In genomic region chr7:120969221-120969620, GRCm38 (mm10) we compare ENCODE assay signal across 24 mouse cellular contexts. TPM values are rescaled to one million over a fixed set of nuclear protein-coding genes. Genes with fewer than 3 reads are reported as not detected.
DNase-seq lines count a peak whose midpoint lies in the region; ATAC-seq and TF ChIP-seq lines count a peak whose summit lies in the region.
"Had no signal": no experiment of that assay in that cellular context is flagged by ENCODE, and none has a peak within 500 bp of the region (broad histone marks: within the 10 kb centered on the region; RNA-seq: fewer than 3 reads in every experiment).

No protein-coding gene starts in this region.

- TF ChIP-seq CTCF in stomach, postnatal 0 days (IDR thresholded peaks at IDR 0.05; ENCODE audit: low read depth): no peak

- ATAC-seq in heart, embryonic 11.5 days (replicated peaks; ENCODE audit: insufficient number of reproducible peaks, low FRiP score, low TSS enrichment): peak; percentile 81
- ATAC-seq in stomach, embryonic 15.5 days (ENCODE audit: insufficient read depth, low FRiP score, low read depth): peak; percentile 89; the same call in 1 of the 2 replicates
- ATAC-seq in stomach, postnatal 0 days (ENCODE audit: low FRiP score, low TSS enrichment): no peak
- peak; percentile 98 for ATAC-seq in liver, embryonic 15.5 days (ENCODE audit: insufficient read depth)
- ATAC-seq: CD4-positive, CD25-positive, alpha-beta regulatory T cell, adult 4 months; hindbrain, embryonic 16.5 days; midbrain, embryonic 13.5 days had no signal

- H3K36me3 ChIP-seq in heart, embryonic 11.5 days (ENCODE audit: control insufficient read depth, insufficient read depth, low read length): no peaks in the 10 kb centered on the region
- no peaks in the 10 kb centered on the region for H3K36me3 ChIP-seq in stomach, embryonic 15.5 days
- no peaks in the 10 kb centered on the region; the same call in 1 of the 2 replicates for H3K36me3 ChIP-seq in stomach, postnatal 0 days (ENCODE audit: control insufficient read depth, insufficient read depth, low read length)
- H3K36me3 ChIP-seq in liver, embryonic 15.5 days (replicated peaks): peaks cover 65% of the 10 kb centered on the region

- no peak overlapping the region for H3K27ac ChIP-seq in heart, embryonic 11.5 days (ENCODE audit: low read depth, low read length)
- no peak overlapping the region for H3K27ac ChIP-seq in stomach, embryonic 15.5 days
- no peak overlapping the region for H3K27ac ChIP-seq in stomach, postnatal 0 days (replicated peaks)
- peak overlapping the region; percentile 90 for H3K27ac ChIP-seq in liver, embryonic 15.5 days (replicated peaks)
- H3K27ac ChIP-seq: embryonic facial prominence, embryonic 12.5 days; forebrain, embryonic 10.5 days; macrophage; midbrain, embryonic 13.5 days; neural tube, embryonic 15.5 days had no signal

- H3K4me2 ChIP-seq in heart, embryonic 11.5 days: peak overlapping the region; percentile 40; the same call in 1 of the 2 replicates
- H3K4me2 ChIP-seq in stomach, embryonic 15.5 days: no peak overlapping the region
- no peak overlapping the region for H3K4me2 ChIP-seq in stomach, postnatal 0 days (replicated peaks; ENCODE audit: low read depth)
- H3K4me2 ChIP-seq in liver, embryonic 15.5 days: peak overlapping the region; percentile 66
- H3K4me2 ChIP-seq: embryonic facial prominence, embryonic 12.5 days; midbrain, embryonic 13.5 days; neural tube, embryonic 15.5 days had no signal

- intact Hi-C loops in left cerebral cortex, postnatal 14 days (cut with DNase I): no loop called here

- DNase-seq in heart, adult 8-10 months (ENCODE audit: low spot score): no peak
- no peak for DNase-seq in stomach, postnatal 0 days (ENCODE audit: low spot score)
- no peak for DNase-seq in urinary bladder, postnatal 36 days (ENCODE audit: low spot score in 2 of 2)
- no peak for DNase-seq in left cerebral cortex, postnatal 14 days (ENCODE audit: low spot score in 2 of 2)
- DNase-seq in cerebellum, adult 11-12 months: no peak
- DNase-seq: adrenal gland, adult 8-10 months; cerebellum, adult 2 months; gastrocnemius, postnatal 25 days; heart, postnatal 4 days; kidney, adult 8-10 months; kidney, postnatal 4 days; layer of hippocampus, postnatal 36 days had no signal

- no peaks in the 10 kb centered on the region for H3K9me3 ChIP-seq in heart, embryonic 11.5 days (replicated peaks; ENCODE audit: control insufficient read depth, low read length)
- no peaks in the 10 kb centered on the region for H3K9me3 ChIP-seq in stomach, embryonic 15.5 days
- no peaks in the 10 kb centered on the region for H3K9me3 ChIP-seq in stomach, postnatal 0 days (ENCODE audit: control insufficient read depth, low read length)
- no peaks in the 10 kb centered on the region for H3K9me3 ChIP-seq in liver, embryonic 15.5 days (replicated peaks)
- H3K9me3 ChIP-seq: embryonic facial prominence, embryonic 12.5 days; forebrain, embryonic 10.5 days; midbrain, embryonic 13.5 days; neural tube, embryonic 15.5 days had no signal

- WGBS in heart, embryonic 11.5 days (ENCODE audit: insufficient replicate concordance): 67% methylated on average over 7 of the region's 7 CpGs
- 54% methylated on average over 7 of the region's 7 CpGs for WGBS in stomach, embryonic 15.5 days
- WGBS in stomach, postnatal 0 days: 57% methylated on average over 7 of the region's 7 CpGs
- 30% methylated on average over 7 of the region's 7 CpGs for WGBS in liver, embryonic 15.5 days (ENCODE audit: insufficient replicate concordance)

- no peak for TF ChIP-seq EP300 in stomach, postnatal 0 days (optimal IDR thresholded peaks at IDR 0.05)

- no peak overlapping the region for H3K9ac ChIP-seq in heart, embryonic 11.5 days (ENCODE audit: low read depth, low read length)
- no peak overlapping the region for H3K9ac ChIP-seq in stomach, embryonic 15.5 days
- H3K9ac ChIP-seq in stomach, postnatal 0 days (ENCODE audit: low read length): no peak overlapping the region
- peak overlapping the region; percentile 7; the same call in 1 of the 2 replicates for H3K9ac ChIP-seq in liver, embryonic 15.5 days
- H3K9ac ChIP-seq: embryonic facial prominence, embryonic 12.5 days; midbrain, embryonic 13.5 days; neural tube, embryonic 15.5 days had no signal

- no peaks in the 10 kb centered on the region for H3K27me3 ChIP-seq in heart, embryonic 11.5 days (ENCODE audit: control insufficient read depth, insufficient read depth, low read length)
- H3K27me3 ChIP-seq in stomach, embryonic 15.5 days (replicated peaks): no peaks in the 10 kb centered on the region
- no peaks in the 10 kb centered on the region for H3K27me3 ChIP-seq in stomach, postnatal 0 days (ENCODE audit: control insufficient read depth, insufficient read depth, low read length)
- H3K27me3 ChIP-seq in liver, embryonic 15.5 days: no peaks in the 10 kb centered on the region
- H3K27me3 ChIP-seq: embryonic facial prominence, embryonic 12.5 days; midbrain, embryonic 13.5 days; neural tube, embryonic 15.5 days had no signal

- no peak overlapping the region for H3K4me3 ChIP-seq in heart, embryonic 11.5 days (ENCODE audit: low read depth, low read length)
- H3K4me3 ChIP-seq in stomach, embryonic 15.5 days (replicated peaks): no peak overlapping the region
- H3K4me3 ChIP-seq in stomach, postnatal 0 days (ENCODE audit: low read depth, low read length): no peak overlapping the region
- peak overlapping the region; percentile 25 for H3K4me3 ChIP-seq in liver, embryonic 15.5 days (replicated peaks)
- H3K4me3 ChIP-seq: embryonic facial prominence, embryonic 12.5 days; forebrain, embryonic 10.5 days; midbrain, embryonic 13.5 days; myocyte; neural tube, embryonic 15.5 days had no signal

- H3K4me1 ChIP-seq in heart, embryonic 11.5 days (ENCODE audit: control insufficient read depth, insufficient read depth, low read length): peaks cover 13% of the 10 kb centered on the region
- no peaks in the 10 kb centered on the region for H3K4me1 ChIP-seq in stomach, embryonic 15.5 days
- no peaks in the 10 kb centered on the region for H3K4me1 ChIP-seq in stomach, postnatal 0 days (replicated peaks; ENCODE audit: control insufficient read depth, insufficient read depth)
- peaks cover 73% of the 10 kb centered on the region for H3K4me1 ChIP-seq in liver, embryonic 15.5 days (replicated peaks)
- H3K4me1 ChIP-seq: embryonic facial prominence, embryonic 12.5 days; forebrain, embryonic 10.5 days had no signal

RNA-seq across cellular contexts. Expression of gene Cdr2, which starts 12.9 kb away (rescaled TPM):
- 14.8 and 15.6 TPM in 2 replicates for polyA plus RNA-seq in heart, embryonic 11.5 days (2014; fragmentation: Nextera tagmentation; extraction: Ambion mirVana)
- 10 to 100 TPM in 1 of 4 experiments, 1 to 10 TPM in 3; 4.8 to 14.4 (median 7.2) TPM for total RNA-seq in heart, adult 8-10 months (2022)
- 11.8 and 14.0 TPM in 2 replicates for polyA plus RNA-seq in stomach, embryonic 15.5 days (2015; fragmentation: Nextera tagmentation; extraction: Ambion mirVana)
- polyA plus RNA-seq in stomach, postnatal 0 days (2015; fragmentation: Nextera tagmentation; extraction: Ambion mirVana): 5.0 and 5.6 TPM in 2 replicates
- 48.6 and 56.8 TPM in 2 replicates for polyA plus RNA-seq in liver, embryonic 15.5 days (2015; fragmentation: Nextera tagmentation; extraction: Ambion mirVana)
- total RNA-seq in left cerebral cortex, postnatal 14 days (2021): 1 to 10 TPM; 4.6 to 4.7 TPM

RNA-seq across cellular contexts. Expression of gene Mfsd13b, which starts 13.1 kb away (rescaled TPM):
- 0.19 and 0.59 TPM in 2 replicates for polyA plus RNA-seq in heart, embryonic 11.5 days (2014; fragmentation: Nextera tagmentation; extraction: Ambion mirVana)
- total RNA-seq in heart, adult 8-10 months (2022): not detected
- 0.39 and 0.50 TPM in 2 replicates for polyA plus RNA-seq in stomach, embryonic 15.5 days (2015; fragmentation: Nextera tagmentation; extraction: Ambion mirVana)
- polyA plus RNA-seq in stomach, postnatal 0 days (2015; fragmentation: Nextera tagmentation; extraction: Ambion mirVana): 0.19 and 0.34 TPM in 2 replicates
- 0.15 TPM in 1 of 2 replicates, not detected in the other for polyA plus RNA-seq in liver, embryonic 15.5 days (2015; fragmentation: Nextera tagmentation; extraction: Ambion mirVana)
- total RNA-seq in left cerebral cortex, postnatal 14 days (2021): under 1 TPM in 1 of 2 experiments, not detected in 1; 0.32 TPM
- total RNA-seq: gastrocnemius, postnatal 25 days; heart, postnatal 4 days; liver, adult 2 months had no signal
- polyA plus RNA-seq: CD4-positive, CD25-positive, alpha-beta regulatory T cell, adult 4 months; embryonic facial prominence, embryonic 12.5 days; hindbrain, embryonic 16.5 days; liver, adult 2 months; midbrain, embryonic 13.5 days had no signal

RNA-seq across cellular contexts. Expression of gene Polr3e, which starts 51.7 kb away (rescaled TPM):
- polyA plus RNA-seq in heart, embryonic 11.5 days (2014; fragmentation: Nextera tagmentation; extraction: Ambion mirVana): 15.0 and 15.6 TPM in 2 replicates
- total RNA-seq in heart, adult 8-10 months (2022): 1 to 10 TPM; 7.9 to 9.5 (median 8.6) TPM
- 34.4 and 36.4 TPM in 2 replicates for polyA plus RNA-seq in stomach, embryonic 15.5 days (2015; fragmentation: Nextera tagmentation; extraction: Ambion mirVana)
- 16.1 and 17.7 TPM in 2 replicates for polyA plus RNA-seq in stomach, postnatal 0 days (2015; fragmentation: Nextera tagmentation; extraction: Ambion mirVana)
- polyA plus RNA-seq in liver, embryonic 15.5 days (2015; fragmentation: Nextera tagmentation; extraction: Ambion mirVana): 12.8 and 13.4 TPM in 2 replicates
- 10 to 100 TPM; 30.4 to 30.9 TPM for total RNA-seq in left cerebral cortex, postnatal 14 days (2021)

Comparison
In these comparisons a context has a peak if more than half of its experiments do, and no peak if none do; other contexts are left out.
1. H3K4me2 ChIP-seq: peak in heart, embryonic 11.5 days (single experiment) and liver, embryonic 15.5 days (single experiment); none in stomach, embryonic 15.5 days (single experiment) and stomach, postnatal 0 days (single experiment).